Mouse (Mus musculus) neural tube, embryonic 12.5 days (tissue): ENCODE data around the gene Cd44. TPM values are rescaled to one million over a fixed set of nuclear protein-coding genes. Genes with fewer than 3 reads are reported as not detected.
A peak's percentile ranks its signal among the peaks of the same experiment; 100 is the strongest.

Experiments used
- ATAC-seq: fragments of 200-750 bp; cut with Nextera tagmentation; 2 replicates; pipeline ENCODE4 v1.8.0; 2017; ENCODE audit warnings: low read depth, mild to moderate bottlenecking, moderate TSS enrichment, moderate library complexity; ENCODE audit not compliant: low FRiP score
- H3K27ac ChIP-seq: fragments of 300-500 bp; sonication (generic); 2 replicates; pipeline ENCODE4 v1.5.1; 2016
- H3K27me3 ChIP-seq: fragments of 300-500 bp; sonication (generic); replicated peaks from 2 replicates; pipeline ENCODE4 v1.6.1; 2016; ENCODE audit warnings: mild to moderate bottlenecking
- H3K36me3 ChIP-seq: fragments of 300-500 bp; sonication (generic); 2 replicates; pipeline ENCODE4 v1.6.1; 2016; ENCODE audit warnings: mild to moderate bottlenecking
- H3K4me1 ChIP-seq: fragments of 300-500 bp; sonication (generic); 2 replicates; pipeline ENCODE4 v1.6.1; 2016
- H3K4me2 ChIP-seq: fragments of 300-500 bp; sonication (generic); replicated peaks from 2 replicates; pipeline ENCODE4 v1.6.1; 2016; ENCODE audit warnings: mild to moderate bottlenecking
- H3K4me3 ChIP-seq: fragments of 300-500 bp; sonication (generic); 2 replicates; pipeline ENCODE4 v1.5.1; 2016
- H3K9ac ChIP-seq: fragments of 300-500 bp; sonication (generic); 2 replicates; pipeline ENCODE4 v1.6.1; 2016; ENCODE audit warnings: mild to moderate bottlenecking
- H3K9me3 ChIP-seq: fragments of 300-500 bp; sonication (generic); 2 replicates; pipeline ENCODE4 v1.6.1; 2016; ENCODE audit warnings: mild to moderate bottlenecking
- WGBS: fragments of 180-500 bp; shearing (Covaris S2); methylation state at CpG from one replicate; pipeline ENCODE4 v1.1.7; 2016; 5-methylcytosine and 5-hydroxymethylcytosine counted together
- polyA plus RNA-seq: library from polyadenylated mRNA; unstranded; fragments of >200 nt; fragmentation: Nextera tagmentation; extraction: Ambion mirVana; gene quantifications from 2 replicates; pipeline ENCODE4 v1.2.1, GENCODE M21; 2016

Gene Cd44
- 3.3 and 4.2 TPM in 2 replicates for polyA plus RNA-seq

DNA sequence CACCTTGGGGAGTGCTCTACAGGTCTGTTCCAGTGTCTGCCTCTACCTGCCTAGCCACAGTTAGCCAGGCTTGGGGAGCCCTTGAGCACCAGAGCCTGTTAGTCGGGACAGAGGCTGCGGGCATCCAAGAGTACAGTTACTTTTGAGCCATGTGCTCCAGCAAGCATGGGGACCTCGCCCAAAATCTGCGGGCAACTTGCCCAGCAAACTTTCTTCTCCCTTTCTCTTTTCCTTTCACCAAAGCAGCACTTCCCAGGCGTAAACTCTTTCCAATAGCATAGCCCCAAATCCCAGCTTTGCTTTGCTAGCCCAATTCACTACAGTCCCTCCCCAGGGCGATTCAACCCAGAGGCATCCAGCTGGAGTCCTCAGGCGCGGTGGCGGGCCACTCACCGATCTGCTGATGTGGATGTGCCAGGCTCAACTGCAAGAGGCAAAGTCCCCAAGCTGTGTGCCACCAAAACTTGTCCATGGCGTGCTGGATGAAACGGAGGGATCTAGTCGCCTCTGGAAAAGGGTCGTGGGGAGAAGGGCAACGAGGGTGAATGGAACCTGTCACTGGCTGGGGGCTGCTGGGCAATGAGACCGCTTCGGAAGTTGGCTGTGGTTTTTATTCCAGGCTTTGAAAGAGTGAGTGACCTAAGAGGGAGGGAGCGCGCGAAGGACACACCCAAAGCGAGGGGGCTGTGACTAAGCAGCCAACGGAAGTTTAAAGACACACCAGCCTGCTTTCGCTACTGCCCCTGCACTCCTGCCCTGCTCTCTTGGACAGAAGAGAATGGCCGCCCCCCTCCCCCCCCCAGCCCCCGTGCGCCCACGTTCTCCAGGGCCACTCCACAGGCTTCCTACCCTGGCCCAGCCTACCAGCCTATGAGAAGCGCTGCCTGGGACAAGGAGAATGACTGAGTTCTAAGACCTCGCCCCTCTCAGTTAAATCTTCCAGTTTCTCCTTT lies at the start of gene Cd44:
Gene Cd44, minus strand, starts transcription at position 791 of the 953 bp plus-strand sequence.
- Histone ChIP-seq H3K4me2 (peak within 1 kb of the TSS; percentile 76), H3K4me3 (peak within 1 kb of the TSS; percentile 32), H3K9ac (0 out of 2 replicates have a peak within 1 kb of the TSS, but pooled peaks have one; percentile 9), H3K4me1 (peaks cover 11% of the 10 kb centered on the region), H3K36me3 (no peaks in the 10 kb centered on the region), H3K9me3 (no peaks in the 10 kb centered on the region), H3K27me3 (0 out of 2 replicates have a peak, but pooled peaks cover 16% of the 10 kb centered on the region), H3K27ac (no peak within 1 kb of the TSS)
- 2% methylated on average over 29 of the region's 29 CpGs for WGBS
- no peak for ATAC-seq

DNA sequence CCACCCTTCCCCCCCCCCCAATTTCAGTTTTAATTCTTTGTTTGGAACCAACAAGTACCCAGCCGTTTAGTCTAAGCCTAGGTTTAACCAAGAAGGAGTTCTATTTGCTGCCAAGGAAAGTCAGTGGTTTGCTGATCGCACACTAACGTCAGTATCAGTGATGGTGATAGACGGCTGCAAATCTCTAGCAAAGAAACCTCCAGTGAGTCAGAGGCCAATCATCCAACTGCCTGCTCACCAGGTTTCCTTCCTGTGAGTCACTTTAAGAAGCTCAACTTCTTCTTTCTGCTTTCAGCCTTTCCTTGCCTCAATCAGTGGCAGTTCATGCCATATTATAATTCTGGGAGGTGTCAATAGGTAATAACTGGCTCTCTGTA lies 47.0 kb upstream of the Cd44 start:
- no peak overlapping the region for H3K27ac ChIP-seq
- no peaks in the 10 kb centered on the region for H3K36me3 ChIP-seq
- H3K4me3 ChIP-seq: no peak overlapping the region
- H3K4me2 ChIP-seq: no peak overlapping the region
- no peak for ATAC-seq
- WGBS: 86% methylated on average over 4 of the region's 4 CpGs
- no peaks in the 10 kb centered on the region for H3K4me1 ChIP-seq
- H3K9me3 ChIP-seq: no peaks in the 10 kb centered on the region
- H3K27me3 ChIP-seq: no peaks in the 10 kb centered on the region
- no peak overlapping the region for H3K9ac ChIP-seq

DNA sequence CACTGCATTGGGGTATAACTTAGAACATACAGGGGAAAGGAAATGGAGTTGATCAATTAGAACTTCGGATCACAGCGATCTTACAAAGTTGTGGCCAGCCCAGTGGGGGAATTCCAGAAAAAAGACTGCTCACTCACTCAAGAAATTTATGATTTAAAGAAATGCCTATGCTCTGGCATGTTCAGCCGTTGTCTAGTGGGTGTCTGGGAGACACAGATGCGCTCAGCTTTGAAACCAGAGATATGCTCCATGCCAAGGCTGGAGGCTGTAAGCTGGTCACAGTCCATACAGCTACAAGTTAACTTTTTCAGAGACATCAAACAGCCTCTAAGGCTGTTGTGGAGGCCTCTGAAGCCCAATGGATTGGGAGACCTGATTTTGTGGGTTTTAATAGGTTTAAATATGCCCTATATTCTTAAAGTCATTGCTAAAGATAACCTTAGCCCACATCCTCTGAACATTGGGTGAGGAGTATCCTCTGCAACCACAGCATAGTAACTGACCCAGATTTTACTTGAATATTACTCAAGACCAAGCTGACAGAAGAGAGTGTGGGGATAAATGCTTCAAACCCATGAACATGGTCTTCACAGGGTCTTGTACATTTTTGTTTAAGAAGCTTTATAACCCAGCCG lies 46.5 kb upstream of the Cd44 start:
- no peak overlapping the region for H3K27ac ChIP-seq
- WGBS: 89% methylated on average over 5 of the region's 5 CpGs
- ATAC-seq: no peak
- no peak overlapping the region for H3K9ac ChIP-seq
- no peak overlapping the region for H3K4me2 ChIP-seq
- no peaks in the 10 kb centered on the region for H3K27me3 ChIP-seq
- no peaks in the 10 kb centered on the region for H3K9me3 ChIP-seq
- no peak overlapping the region for H3K4me3 ChIP-seq
- H3K36me3 ChIP-seq: no peaks in the 10 kb centered on the region
- no peaks in the 10 kb centered on the region for H3K4me1 ChIP-seq

DNA sequence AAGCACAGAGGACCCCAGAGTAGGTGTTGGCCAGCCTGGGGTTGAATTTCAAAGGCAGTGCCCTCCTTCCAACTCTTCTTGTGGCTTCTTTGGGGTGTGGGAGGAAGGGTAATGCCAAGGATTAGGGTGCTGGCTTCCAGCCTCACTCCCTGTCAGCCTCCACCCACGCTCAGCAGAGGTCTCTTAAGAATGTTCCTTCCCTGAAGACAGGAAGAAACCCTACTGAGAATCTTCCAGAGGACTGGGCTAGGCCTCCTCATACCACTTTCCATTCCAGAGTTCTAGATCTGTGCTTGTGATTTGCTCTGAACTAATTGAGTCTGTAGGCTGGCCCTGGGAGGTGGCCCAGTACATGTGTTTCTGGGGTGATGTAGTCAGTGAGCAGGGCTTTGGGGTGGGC lies 43.6 kb upstream of the Cd44 start:
- 72% methylated on average over 1 of the region's 1 CpGs for WGBS
- Histone ChIP-seq H3K9me3 (no peaks in the 10 kb centered on the region), H3K27ac (no peak overlapping the region), H3K36me3 (no peaks in the 10 kb centered on the region), H3K4me2 (no peak overlapping the region), H3K27me3 (no peaks in the 10 kb centered on the region), H3K4me1 (no peaks in the 10 kb centered on the region), H3K9ac (no peak overlapping the region), H3K4me3 (no peak overlapping the region)
- ATAC-seq: no peak

DNA sequence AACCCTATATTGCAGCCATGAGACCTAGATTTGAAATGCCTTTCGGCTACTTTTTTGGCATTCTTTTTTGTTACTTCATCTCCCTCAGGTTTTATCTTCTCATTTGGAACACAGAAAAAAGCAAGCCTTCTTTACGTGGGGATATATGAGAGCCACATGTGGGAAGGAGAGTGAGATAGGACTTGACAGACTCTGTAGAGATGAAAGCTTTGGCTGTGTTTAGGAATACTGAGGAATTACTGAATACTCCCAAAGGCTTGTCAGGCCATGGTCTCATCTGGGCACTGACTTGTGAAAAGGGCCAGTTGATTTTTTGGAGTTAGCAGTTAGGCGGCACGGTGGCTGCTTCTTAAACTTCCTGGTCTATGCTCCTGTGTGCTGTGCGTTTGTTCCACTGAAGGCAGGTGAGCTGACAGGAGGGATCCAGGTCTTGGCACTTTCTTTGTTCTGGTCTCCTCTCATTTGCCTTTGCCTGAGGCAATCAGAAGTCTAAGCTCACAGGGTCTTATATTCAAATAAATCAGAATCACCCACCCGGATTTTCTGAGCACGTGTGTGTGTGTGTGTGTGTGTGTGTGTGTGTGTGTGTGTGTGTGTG lies 43.0 kb upstream of the Cd44 start:
- Histone ChIP-seq H3K4me2 (no peak overlapping the region), H3K9me3 (no peaks in the 10 kb centered on the region), H3K27me3 (no peaks in the 10 kb centered on the region), H3K9ac (no peak overlapping the region), H3K27ac (no peak overlapping the region), H3K4me3 (no peak overlapping the region), H3K36me3 (no peaks in the 10 kb centered on the region), H3K4me1 (no peaks in the 10 kb centered on the region)
- ATAC-seq: no peak
- 80% methylated on average over 7 of the region's 7 CpGs for WGBS

DNA sequence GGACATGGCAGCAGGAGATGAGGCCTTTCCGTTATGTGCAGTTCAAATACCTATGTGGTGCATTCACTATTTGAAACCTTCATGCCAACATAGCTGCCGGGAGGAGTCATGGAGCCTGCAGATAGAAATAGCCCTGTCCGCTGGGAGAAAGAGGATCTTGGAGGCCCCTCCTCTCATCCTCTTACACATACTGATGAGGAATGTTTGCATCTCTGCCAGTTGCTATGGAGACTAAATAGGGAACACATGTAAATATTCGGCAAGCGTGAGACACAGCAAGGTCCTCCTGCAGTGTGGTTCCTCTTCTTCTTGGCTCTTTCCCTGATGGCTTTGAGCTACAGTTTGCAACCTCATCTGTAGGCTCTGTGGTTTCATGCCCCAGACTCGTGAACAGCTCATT lies 42.5 kb upstream of the Cd44 start:
- Histone ChIP-seq H3K27ac (no peak overlapping the region), H3K9ac (no peak overlapping the region), H3K4me1 (no peaks in the 10 kb centered on the region), H3K9me3 (no peaks in the 10 kb centered on the region), H3K36me3 (no peaks in the 10 kb centered on the region), H3K4me2 (no peak overlapping the region), H3K4me3 (no peak overlapping the region), H3K27me3 (no peaks in the 10 kb centered on the region)
- 48% methylated on average over 6 of the region's 6 CpGs for WGBS
- no peak for ATAC-seq

DNA sequence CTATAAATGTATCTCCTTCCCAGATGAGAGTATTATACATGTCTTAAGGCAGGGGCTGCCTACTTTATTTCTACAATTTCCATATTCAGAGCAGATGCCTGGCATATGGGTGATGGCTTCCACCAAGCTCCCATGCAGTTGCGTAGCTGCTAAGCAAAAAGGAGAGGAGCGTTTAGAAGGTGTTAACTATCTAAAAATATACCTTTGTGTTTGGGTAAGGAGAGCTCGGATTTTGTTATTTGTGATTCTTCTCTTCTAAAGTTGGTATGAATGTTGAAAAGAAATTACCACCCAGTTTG lies 41.3 kb upstream of the Cd44 start:
- ATAC-seq: no peak
- Histone ChIP-seq H3K9me3 (no peaks in the 10 kb centered on the region), H3K9ac (no peak overlapping the region), H3K27ac (no peak overlapping the region), H3K4me1 (no peaks in the 10 kb centered on the region), H3K4me2 (no peak overlapping the region), H3K27me3 (no peaks in the 10 kb centered on the region), H3K36me3 (no peaks in the 10 kb centered on the region), H3K4me3 (no peak overlapping the region)
- 91% methylated on average over 3 of the region's 3 CpGs for WGBS

DNA sequence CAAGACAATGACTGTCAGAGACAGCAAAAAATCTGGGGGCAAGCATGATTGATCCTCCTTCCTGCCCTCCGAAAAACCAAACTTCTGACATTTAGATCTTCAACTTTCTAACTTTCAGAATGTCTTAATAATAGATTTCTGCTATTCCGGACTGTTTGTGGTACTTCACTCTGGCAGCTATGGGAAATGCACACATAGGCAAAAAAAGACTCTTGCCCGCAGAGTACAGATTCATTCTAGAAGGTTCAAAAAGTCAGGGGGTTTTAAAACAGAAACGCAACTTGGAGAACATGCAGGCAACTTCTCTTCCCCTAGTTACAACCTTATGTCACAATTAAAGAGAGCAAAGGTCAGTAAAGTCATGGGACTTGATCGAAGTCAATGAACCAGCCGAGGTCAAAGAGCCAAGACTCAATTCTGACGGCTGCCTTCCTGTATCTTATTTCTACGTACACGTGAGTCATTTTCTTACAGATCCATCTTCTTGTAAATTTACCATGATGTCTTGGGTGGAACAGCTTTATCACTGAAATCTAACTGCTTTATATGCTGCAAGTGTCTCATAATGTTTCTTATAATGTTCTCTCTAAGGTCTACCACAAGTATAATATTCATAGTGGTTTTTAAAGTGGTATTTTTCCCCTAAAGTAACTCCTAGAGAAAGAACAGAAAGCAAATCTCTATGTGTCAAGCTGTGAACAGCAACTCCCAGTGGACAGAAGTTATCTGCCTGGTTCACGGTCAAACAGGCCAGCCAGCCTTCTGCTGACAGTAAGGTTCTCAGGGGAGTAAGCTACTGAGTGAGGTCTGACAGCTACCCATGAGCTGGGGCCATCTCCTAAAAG lies 40.7 kb upstream of the Cd44 start:
- Histone ChIP-seq H3K4me2 (no peak overlapping the region), H3K4me1 (no peaks in the 10 kb centered on the region), H3K27ac (no peak overlapping the region), H3K4me3 (no peak overlapping the region), H3K9ac (no peak overlapping the region), H3K27me3 (no peaks in the 10 kb centered on the region), H3K36me3 (no peaks in the 10 kb centered on the region), H3K9me3 (no peaks in the 10 kb centered on the region)
- WGBS: 76% methylated on average over 10 of the region's 10 CpGs
- ATAC-seq: no peak

DNA sequence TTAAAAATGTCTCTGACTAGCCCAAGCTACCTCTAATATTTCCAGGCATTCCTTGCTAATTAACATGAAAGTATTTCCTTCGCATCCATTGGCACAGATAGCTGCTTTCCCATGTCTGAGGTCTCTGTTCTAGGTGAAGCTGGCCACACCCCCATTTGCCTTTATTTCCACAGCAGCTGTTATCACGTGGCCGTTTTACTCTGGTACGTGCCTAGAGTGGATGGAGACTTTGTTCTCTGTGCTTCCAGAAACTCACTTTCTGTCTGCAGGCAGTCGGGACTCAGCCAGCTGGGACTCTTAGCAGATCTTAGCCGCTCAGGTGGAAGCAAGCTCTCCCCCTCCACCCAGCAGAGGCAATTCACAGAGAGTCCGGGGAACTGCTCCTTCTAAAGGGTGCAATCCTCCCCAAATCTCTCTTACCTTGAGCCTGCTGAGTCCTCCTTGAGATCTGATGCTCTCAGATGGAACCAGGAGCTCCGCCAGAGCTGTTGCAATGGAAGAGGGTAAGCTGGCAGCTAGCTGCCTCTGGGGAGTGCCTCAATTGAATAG lies 39.4 kb upstream of the Cd44 start:
- no peak for ATAC-seq
- Histone ChIP-seq H3K4me1 (no peaks in the 10 kb centered on the region), H3K36me3 (no peaks in the 10 kb centered on the region), H3K9ac (no peak overlapping the region), H3K9me3 (no peaks in the 10 kb centered on the region), H3K4me2 (no peak overlapping the region), H3K4me3 (no peak overlapping the region), H3K27me3 (no peaks in the 10 kb centered on the region), H3K27ac (no peak overlapping the region)
- WGBS: 29% methylated on average over 8 of the region's 8 CpGs

DNA sequence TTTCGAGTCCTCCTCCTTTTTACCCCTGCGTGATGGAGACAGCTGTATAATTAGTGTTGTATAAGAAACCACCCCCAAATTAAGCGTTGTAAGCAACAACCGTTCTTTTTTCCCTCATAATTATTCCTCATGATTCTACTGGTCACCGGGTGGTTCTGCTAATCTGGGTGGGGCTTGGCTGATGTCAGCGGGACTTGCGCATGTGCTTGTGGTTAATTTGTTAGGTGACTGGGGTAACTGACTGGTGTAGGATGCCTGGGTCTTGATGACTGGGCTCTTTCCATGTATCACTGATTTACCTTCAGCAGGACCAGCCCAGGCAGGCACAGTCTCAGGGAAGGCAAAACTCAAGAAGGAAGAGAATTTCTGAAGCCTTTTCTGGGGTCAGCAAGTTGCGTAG lies 38.7 kb upstream of the Cd44 start:
- H3K4me3 ChIP-seq: no peak overlapping the region
- H3K4me1 ChIP-seq: no peaks in the 10 kb centered on the region
- no peak overlapping the region for H3K9ac ChIP-seq
- no peaks in the 10 kb centered on the region for H3K27me3 ChIP-seq
- no peaks in the 10 kb centered on the region for H3K36me3 ChIP-seq
- no peak for ATAC-seq
- 90% methylated on average over 8 of the region's 8 CpGs for WGBS
- no peak overlapping the region for H3K4me2 ChIP-seq
- H3K9me3 ChIP-seq: no peaks in the 10 kb centered on the region
- no peak overlapping the region for H3K27ac ChIP-seq

DNA sequence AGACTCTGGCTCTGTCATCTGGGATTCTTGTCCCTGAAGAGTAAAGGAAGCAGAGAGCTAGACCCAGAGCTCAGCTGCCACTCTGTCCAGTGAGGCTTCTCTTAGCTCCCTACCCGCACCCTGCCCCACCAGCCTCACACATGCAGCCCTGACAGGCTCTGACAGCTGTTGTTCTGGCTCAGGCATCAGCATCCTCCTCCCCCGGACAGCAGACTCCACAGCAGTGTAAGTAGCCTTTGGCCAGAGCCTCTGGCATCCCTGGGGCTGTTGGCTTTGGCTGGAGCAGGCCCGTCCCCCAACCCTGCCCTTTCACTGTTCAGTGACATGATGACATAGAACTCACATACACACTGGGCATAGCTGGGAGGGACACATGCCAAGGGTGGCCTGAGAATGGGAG lies 35.4 kb upstream of the Cd44 start:
- WGBS: 66% methylated on average over 3 of the region's 3 CpGs
- H3K4me2 ChIP-seq: no peak overlapping the region

DNA sequence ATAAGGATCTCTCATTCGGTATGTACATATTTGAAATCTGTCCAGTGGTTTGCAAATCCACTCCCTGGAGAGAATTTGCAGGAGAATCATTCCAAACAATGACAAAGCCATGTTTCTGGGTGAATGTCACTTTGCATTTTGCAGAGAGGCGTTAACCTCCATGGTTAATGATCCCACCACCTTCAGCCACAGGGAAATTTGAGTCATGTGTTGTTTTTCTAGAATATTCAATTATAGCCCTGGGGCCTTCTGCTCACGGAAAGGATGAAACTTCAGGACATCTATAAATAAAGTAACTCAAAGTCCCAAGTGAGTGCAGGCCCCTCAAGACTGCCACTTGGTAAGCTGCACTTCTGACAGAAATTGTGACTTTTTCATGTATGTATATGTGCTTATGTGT lies 33.4 kb upstream of the Cd44 start:
- Histone ChIP-seq H3K27ac (no peak overlapping the region), H3K36me3 (no peaks in the 10 kb centered on the region), H3K9ac (no peak overlapping the region), H3K4me3 (no peak overlapping the region), H3K4me1 (no peaks in the 10 kb centered on the region), H3K9me3 (no peaks in the 10 kb centered on the region), H3K4me2 (no peak overlapping the region), H3K27me3 (no peaks in the 10 kb centered on the region)
- no peak for ATAC-seq
- WGBS: 83% methylated on average over 3 of the region's 3 CpGs

More for the DNA sequence above, 35.4 kb upstream of the Cd44 start:
- no peak overlapping the region for H3K4me3 ChIP-seq
- H3K27ac ChIP-seq: no peak overlapping the region
- no peaks in the 10 kb centered on the region for H3K27me3 ChIP-seq
- H3K9me3 ChIP-seq: no peaks in the 10 kb centered on the region
- H3K4me1 ChIP-seq: no peaks in the 10 kb centered on the region
- ATAC-seq: no peak
- no peaks in the 10 kb centered on the region for H3K36me3 ChIP-seq
- H3K9ac ChIP-seq: no peak overlapping the region
